18 mouse cellular contexts compared by ENCODE assay signal in genomic region chr6:89457601-89458000, GRCm38 (mm10).
"Had no signal": no experiment of that assay in that cellular context is flagged by ENCODE, and none has a peak within 500 bp of the region (broad histone marks: within the 10 kb centered on the region; RNA-seq: fewer than 3 reads in every experiment).

No protein-coding gene starts in this region.

- H3K27me3 ChIP-seq: liver, embryonic 13.5 days; midbrain, embryonic 12.5 days; midbrain, embryonic 15.5 days; neural tube, embryonic 13.5 days had no signal

- H3K36me3 ChIP-seq: liver, embryonic 13.5 days; midbrain, embryonic 12.5 days; midbrain, embryonic 15.5 days; neural tube, embryonic 13.5 days had no signal

- H3K27ac ChIP-seq: kidney, postnatal 0 days; layer of hippocampus, adult 2 months; left cerebral cortex, adult 2 months; liver, embryonic 13.5 days; macrophage; midbrain, embryonic 12.5 days; midbrain, embryonic 15.5 days; neural tube, embryonic 13.5 days; stomach, postnatal 0 days had no signal

- DNase-seq: kidney, adult 2 months; kidney, postnatal 25 days; layer of hippocampus, adult 9-11 months; layer of hippocampus, postnatal 36 days; liver, embryonic 13.5 days; lung, adult 2 months; thymus, adult 2 months; thymus, postnatal 14 days; thymus, postnatal 4 days had no signal

- H3K4me3 ChIP-seq: layer of hippocampus, adult 2 months; left cerebral cortex, adult 2 months; liver, embryonic 13.5 days; midbrain, embryonic 12.5 days; midbrain, embryonic 15.5 days; myocyte; neural tube, embryonic 13.5 days had no signal
